Mouse (Mus musculus) adipocyte (in vitro differentiated cells): ENCODE measurements around the gene Gmeb2.

Experiments used
- DNase-seq: peaks from one replicate; pipeline ENCODE4 v3.0.0-alpha.2; 2016; ENCODE audit warnings: low spot score

The Gmeb2 gene

DNA sequence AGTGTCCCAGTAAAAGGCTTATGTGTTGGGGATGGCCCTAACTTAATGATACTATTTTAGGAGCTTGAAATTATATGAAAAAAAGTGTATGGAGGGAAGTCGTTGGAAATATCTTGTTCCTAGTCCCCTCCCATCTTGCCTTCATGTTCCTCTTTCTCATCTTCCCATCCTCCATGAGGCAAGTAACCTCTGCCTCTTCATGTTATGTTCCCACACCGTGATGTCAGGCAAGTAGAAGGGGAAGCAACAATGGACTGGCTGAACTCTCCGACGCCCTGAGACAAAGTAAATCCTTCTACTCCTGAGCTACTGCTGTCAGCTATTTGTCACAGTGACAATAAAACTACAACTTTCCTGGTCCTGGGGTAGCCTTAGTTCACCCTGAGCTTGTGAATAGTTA is 13.2 kb downstream of the Gmeb2 start:
- no peak for DNase-seq

DNA sequence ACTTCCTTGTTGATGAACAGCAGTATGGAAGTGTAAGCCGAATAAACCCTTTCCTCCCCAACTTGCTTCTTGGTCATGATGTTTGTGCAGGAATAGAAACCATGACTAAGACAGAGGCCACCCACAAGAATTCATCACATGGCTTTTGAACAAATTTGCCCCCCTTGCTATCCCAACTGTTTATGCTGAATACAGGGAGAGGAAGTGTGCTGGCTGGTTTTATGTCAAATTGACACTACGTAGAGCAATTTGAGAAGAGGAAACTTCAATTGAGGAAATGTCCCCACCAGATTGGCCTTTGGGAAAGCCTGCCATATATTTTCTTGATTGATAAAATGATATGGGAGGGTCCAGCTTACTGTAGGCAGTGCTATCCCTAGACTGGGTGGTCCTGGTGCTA is 14.0 kb downstream of the Gmeb2 start:
- no peak for DNase-seq

DNA sequence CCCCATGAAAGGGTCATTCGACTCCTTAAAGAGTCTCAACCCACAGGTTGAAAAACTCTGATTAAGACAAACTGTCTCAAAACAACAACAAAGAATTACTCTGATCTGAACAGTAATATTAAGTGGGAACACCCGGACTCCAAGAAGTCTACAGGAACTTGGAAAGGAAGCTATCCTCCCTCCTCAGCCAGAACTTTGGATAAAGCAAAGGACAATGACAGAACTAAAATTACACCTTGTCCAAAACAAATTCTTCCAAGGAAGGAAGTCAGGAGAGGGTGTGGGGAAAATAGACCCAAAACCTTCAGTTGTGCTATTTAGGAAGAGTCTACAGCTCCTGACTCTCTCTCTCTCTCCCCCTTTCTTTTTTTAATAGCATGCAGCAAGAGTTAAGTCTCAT is 15.7 kb downstream of the Gmeb2 start:
- no peak for DNase-seq

DNA sequence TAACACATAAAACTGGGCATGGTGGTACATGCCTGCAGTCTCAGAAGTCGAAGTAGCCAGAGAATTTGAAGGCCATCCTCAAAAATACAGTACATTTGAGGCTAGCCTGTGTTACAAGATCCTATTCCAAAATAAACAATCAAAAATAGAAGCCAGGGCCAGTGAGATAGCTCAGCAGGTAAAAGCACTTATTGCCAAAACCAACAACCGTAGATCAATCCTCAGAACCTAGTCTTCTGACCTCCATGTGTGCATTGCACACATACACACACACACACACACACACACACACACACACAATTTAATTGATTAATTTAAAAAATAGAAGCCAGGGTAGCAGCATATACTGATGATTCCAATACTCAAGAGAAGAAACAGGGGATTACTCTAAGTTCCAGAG is 21.0 kb downstream of the Gmeb2 start:
- DNase-seq = no peak

DNA sequence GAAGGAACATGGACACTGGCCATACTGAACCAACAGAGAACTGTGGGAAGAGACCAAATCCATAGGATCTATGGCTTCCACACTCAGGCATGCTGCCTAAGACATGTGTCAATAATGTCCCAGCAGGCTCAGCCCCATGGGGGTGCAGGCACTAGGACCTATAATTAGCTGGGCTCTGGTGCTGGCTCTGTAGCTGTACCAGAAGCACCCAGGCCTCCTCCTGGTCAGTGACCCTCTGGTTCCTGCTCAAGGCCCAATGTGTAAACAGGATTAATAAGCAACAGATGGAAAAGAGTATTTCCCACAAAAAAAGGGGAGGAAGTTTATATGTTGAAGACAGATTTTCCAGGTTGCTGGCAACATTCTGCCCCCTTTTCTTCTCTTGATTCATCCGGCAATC is 34.6 kb downstream of the Gmeb2 start:
- DNase-seq = no peak

DNA sequence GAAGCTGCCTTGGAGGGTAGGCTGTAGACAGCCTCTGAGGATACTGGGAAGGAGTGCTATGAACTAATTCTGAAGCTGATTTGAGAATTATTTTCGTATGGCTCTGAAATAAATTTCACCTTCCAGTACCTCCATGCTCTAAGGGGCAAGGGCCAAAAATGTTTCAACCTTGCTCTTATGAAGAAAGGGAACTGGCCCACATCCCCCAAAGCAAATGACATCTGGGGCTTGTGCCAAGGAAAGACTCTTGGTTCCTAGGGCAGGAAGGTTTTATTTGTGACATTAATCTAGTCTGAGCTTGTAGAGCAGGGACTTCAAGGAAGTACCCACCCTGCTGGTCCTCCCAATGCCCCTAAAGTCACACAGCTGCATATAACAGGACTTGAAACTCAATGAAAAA is 36.0 kb downstream of the Gmeb2 start:
- no peak for DNase-seq

DNA sequence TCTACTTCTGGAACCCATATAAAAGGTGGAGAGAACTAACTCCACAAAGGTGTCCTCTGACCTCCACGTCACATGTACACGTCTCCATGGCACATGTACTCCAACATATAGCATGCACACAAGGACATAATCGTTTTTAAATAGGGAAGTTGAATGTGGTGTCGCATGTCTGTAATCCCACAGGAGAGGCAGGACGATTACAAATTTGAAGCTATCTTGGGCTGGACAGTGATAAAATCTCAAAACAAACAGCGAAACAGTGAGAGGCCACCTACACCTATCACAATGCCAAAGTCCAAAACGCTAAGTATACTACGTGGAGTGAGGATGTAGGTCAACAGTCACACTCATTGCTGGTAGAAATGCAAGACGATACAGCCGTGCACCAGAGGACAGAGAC is 38.6 kb downstream of the Gmeb2 start:
- DNase-seq = no peak

DNA sequence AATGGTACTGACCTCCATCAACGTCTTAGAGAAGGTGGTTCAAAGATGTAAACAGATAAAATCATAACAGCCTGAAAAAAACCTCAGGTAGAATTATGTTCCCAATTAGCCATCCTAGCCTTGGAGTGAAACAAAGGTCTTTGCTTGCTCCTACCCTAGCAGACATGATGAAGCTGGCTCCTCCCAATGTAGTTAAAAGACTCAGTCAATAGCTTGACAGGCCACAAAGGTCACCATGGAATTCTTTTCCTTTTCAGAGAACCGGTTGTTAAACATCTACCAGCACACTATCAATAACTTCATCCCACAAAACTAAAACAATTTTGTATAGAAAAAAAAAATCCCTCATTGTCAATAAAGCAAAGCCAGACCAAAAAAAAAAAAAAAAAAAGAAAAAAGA is 42.8 kb downstream of the Gmeb2 start:
- no peak for DNase-seq

DNA sequence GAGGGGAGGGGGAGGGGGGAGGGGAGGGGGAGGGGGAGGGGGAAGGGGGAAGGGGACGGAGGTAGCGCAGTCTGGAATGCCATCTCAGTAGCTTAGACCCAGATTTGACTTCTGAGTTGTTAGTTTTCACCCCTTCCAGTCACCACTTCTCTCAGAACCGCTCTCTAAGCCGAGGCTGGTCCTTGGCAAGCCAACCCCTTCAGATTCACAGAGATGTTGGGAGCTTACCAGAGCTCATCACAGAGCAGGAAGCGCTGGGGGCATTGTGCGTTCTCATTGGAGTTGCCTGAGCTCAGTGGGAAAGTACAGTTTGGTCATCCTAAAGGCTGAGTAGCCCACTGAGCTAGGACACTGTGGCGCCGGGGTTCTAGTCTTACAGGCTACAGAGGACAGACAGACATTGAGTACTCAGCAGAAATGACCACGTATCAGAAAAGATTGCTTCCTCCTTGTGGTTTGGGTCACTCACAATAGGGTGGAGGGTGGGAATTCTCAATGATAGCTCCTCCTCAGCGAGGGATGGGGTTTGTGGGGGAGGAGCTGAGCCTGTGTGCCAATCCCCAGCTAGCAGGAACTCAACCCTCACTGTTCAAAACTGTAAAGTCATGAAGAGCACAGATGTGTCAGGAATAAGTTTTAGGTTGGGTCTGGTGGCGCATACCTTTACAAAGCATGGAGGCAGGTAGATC is 44.0 kb downstream of the Gmeb2 start:
- DNase-seq = no peak

DNA sequence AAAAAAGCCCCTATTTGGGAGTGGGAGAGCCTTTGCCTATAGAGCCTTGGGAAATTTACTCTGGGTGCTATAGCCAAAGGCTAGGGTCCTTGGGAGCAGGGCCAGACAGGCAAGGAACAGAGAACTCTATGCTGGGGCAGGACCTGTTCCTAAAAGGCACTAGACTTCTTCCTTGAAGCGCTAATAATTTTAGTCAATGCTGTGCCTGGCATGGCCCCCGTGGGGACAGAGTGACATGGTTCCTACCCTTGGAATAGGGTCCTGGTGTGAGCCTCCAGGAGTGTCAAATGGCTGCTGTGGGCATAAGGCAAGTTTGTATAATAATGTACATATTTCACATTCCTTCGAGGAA is 45.5 kb downstream of the Gmeb2 start:
- no peak for DNase-seq

DNA sequence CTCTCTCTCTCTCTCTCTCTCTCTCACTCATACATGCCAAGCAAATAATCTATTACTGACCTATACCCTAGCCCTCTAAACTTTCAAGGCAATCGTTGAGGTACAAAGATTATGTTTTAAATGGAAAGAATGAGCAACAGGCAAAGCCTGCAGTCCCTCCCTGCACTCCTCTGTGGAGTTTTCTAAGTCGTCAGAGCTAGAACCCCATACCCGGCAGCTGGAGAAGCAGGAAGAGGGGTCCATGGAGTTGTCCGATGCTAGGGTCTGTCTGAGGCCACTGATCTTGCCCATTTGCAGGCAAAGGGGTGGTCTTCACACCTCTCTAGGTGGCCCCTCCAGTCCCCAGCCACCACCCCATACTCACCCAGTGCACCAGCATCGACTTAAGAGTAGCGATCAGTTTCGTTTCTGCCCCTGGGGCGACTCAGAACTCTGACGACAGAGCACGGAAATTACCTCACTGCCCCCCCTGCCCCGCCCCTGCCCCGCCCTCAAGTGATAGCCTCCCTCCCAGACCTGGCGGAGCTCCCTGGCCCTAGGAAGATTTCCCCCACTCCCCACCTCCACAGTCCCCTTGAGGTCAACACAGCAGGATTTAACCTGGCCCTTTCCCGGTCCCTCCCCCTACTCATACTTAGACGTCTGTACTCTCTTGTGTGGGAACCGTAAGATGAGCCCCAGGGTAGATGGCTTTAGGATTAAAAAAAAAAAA is 46.1 kb downstream of the Gmeb2 start, which contains the start of gene Helz2:
Helz2 (minus strand) TSS at position 426 of the 712 bp plus-strand sequence.
- peak; percentile 69 for DNase-seq

DNA sequence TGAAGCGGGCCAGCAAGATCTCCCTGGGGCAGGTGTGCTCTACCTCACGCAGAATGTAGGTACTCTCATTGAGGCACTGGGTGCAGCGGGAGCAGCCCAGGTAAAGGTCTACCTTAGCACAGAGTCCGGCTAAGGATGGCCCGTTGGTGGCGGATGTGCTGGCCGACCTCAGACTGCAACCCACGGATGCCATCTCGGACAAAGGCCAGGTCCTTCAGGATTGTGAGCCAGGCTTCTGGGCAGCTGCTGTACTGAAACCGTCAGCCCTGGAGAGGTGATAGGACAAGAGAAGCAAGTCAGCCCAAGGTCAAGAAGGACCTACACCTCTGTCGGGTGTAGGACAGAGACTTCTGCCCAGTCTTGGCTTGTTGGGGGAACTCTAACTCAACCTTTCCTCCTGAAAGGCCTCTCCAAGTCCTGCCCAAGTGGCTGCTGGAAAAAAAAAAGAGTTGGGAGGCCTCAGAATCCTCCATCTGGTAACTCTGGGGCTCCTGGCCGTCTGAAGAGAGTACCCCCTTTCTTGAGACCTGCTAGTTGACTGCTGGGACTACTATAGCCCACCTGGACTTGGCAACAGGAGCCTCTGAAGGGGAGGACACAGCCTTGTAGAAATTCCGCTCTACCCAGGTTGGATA is 46.9 kb downstream of the Gmeb2 start:
- DNase-seq = no peak

DNA sequence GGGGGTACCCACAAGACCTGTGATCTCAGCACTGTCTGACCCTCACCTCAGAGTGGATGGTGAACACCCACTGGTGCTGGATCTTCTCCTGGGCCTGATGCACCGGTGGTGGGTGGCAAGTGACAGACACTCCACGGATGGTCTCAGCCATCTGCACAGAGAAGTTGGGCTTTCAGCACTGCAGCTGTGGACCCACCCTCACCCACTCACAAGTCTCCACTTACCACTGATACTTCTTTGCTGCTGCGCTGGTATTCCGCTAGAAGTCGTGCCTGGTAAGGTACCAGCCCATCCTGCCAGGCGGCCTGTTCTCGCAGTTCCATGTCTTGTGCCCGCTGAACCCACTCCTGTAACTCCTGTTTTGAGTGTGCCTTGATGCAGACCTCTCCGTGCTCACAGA is 48.6 kb downstream of the Gmeb2 start:
- no peak for DNase-seq

DNA sequence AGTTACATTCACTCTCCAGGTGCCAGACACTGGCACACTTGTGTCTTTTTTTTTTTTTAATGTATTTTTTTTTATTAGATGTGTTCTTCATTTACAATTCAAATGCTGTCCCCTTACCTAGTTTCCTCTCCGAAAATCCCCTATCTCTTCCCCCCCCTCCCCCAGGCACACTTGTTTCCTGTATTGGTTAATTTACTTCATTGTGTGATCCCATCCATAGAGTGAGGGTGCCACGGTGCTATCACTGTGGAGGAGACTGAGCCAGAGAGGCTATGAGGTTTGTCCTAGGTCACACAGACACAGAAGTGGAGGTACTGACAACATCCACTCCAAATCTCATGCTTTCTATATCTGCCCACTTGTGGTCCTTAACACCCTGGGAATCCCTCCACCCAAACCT is 49.0 kb downstream of the Gmeb2 start:
- no peak for DNase-seq

DNA sequence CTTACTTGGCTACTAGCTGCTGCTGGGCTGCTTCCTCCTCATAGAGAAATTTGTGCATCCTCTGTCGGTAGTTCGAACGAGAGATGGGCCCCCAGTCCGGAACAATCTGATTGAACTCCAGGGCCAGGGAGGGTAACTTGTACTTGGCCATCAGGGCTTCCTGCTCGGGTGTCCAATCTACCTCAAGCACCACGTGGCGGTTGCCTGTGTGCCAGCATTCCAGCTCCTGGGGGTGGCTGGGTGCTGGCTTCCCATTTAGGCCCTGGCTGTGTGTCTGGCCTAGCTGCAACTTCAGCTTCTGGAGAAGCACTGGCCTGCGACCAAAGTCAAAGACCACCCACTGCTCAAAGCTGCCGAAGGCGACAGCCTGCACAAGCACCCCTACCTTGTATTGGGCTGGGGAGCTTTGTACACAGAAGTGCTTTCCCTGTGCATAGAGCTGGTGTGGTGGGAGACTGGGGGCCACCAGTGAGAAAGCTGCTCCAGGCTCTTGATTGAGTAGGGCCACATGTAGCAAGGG is 49.7 kb downstream of the Gmeb2 start:
- DNase-seq = no peak

DNA sequence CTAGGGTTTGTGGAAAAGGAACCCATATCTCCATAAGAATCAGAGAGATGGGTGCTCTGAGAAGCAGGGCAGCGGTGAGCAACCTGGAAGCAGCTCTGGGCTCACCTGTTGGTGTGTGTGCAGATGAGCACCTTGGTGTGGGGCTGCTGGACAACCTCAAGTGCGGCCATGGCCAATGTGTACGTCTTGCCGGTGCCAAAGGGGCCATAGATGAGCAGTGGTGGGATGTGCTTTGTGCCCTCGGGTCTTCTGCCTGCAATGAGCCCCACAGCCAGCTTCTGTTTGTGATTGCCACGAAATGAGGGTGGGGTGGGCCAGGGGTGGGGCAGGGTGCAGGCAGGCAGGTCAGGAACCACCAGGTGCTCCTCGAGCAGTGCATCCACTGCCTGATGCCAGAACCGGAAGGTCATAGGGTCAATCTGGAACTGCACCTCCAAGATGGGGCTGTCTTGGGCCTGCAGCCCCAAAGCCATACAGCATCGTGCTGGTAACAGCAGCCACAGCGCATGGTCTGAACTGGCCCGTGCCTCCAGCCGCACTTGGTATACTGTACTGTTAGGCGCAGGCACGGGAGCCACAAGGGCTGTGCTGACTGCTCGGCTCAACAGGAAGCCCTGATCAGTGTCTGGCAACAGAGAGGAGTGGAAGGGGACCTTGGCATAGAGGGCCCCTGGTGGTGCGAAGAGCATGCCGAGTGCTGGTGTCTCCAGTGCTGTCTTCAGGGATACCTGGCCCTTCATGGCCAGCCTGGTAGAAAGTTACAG is 50.4 kb downstream of the Gmeb2 start:
- no peak for DNase-seq

DNA sequence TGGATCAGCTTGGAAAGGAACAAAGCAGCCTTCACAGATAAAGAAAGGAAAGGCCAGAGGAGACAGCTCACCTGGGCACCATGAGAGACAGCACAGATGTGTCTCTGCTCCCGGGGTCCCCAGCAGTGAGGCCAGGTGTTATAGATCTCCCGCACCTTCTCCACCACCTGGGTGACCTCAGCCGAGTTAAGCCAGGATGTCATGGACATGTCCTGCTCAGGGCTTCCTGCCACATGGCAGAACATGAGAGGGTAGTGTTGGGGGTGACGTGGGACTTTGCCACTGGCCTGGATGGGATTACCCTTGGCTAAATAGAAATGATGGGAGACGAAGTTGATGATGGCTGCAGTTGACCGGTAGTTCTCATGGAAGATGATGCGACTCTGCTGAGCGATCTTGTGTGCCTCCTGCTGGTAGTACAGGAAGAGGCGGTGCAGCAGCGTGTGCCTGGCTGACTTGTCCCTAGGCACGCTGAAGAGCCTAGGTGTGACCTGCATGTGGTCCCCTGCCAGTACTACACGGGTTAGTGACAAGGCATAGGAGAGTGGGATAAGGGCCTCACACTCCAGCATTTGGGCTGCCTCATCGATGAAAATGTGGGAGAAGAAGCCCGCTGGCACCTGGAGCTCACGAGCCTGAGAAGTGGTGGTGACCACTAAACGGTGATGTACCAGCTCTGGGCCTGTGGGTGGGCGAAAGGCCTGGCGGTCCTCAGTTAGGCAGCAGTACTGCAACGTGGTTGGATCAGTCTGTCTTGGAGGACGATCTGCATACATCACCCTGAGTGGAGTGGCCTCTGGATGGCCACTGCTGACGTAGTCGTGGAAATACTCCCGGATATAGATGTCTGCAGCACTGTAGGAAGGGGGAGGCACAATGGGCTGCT is 51.9 kb downstream of the Gmeb2 start:
- no peak for DNase-seq

DNA sequence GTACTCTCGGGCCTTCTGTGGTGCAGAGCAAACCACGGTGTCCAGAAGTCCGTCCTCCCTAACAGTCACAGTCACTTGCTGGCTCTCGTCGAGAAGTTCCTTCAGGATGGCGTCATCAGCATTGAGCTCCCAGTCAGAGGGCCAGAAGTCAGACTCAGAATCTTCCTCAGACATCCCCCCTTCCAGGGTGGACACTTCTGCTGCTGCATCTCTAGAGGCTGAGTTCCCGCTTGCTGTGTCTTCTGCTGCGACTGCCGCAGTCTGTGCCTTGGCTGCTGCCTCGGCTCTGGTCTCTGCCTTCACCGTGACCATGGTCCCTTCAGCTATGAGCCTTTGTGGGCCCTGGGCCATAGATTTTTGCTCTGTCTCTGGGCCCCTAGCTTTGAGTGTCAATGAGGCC is 53.2 kb downstream of the Gmeb2 start:
- DNase-seq = no peak

DNA sequence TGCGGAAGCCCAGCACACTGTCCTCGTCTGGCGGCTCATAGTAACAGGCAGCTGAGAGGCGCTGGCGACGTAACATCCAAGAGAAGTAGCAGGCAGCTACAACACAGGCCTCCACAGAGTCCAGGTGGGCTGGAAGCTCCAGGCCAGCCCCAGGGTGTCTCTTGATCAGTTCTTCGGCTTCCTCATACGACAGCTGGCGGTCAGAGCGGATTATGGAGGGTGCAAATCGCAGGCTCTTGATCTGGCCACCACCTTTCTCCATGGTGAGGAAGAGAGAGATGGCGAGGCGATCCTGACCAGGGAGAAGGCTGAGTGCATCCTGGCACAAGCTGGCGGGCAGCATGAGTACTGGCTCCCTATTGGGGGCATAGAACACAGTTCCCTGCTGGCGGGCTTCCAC is 54.4 kb downstream of the Gmeb2 start:
- DNase-seq = no peak

DNA sequence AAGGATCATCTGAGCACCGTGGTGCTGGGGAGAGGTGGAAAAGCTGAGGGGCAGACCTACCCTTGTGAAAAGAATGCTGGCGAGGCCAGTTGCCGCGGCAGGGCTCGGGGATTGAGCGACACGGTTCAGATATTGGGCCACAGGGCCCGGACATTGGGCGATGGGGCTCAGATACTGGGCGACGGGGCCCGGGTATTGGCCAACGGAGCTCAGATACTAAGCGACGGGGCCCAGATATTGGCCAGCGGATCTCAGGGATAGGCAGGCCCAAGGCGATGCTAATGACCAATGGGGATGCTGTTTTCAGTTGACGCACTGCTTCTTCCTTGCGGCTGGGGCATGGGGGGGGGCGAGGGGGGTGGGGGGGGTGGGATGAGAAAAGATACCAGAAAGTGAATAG is 56.7 kb downstream of the Gmeb2 start:
- DNase-seq = no peak

DNA sequence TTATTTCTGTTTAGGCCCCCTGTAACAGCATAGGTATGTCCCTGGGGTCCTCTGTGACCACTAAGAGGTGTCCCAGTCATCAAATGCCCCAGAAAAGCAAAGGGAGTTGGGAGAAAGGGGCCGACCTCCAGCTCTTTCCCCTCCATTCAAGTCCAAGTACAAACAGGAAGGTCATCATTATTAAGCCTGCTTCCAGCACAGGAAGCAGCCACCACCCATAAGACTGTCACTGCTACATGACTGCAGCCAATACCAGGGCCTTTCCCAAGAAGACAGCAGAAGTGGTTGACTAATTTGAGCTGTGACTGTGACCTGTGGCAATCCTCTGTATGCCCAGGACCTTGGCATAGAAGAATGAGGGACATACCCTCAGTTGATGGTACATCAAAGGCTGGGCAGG is 59.5 kb downstream of the Gmeb2 start:
- DNase-seq = no peak

DNA sequence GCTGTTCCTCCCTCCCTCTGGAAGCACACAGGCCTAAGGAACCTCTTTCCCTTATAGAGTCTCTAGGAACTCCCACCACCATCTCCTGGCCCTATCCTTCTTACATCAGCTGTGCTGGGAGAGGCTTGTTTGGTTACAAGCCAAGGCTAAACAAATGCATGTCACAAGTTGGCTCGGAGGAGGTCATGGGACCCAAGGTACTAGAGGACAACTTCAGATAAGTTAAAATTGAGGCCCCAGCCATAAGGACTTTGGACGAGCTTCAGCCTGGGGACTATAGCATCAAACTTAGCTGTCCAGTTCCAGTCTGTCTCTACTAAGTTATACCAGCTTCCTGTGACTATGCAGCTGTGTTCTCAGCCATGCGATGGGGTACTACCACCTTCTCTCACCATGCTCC is 60.7 kb downstream of the Gmeb2 start:
- no peak for DNase-seq
